Mouse (Mus musculus) embryonic facial prominence, embryonic 15.5 days (tissue): ENCODE measurements around the gene Idh2. TPM values are rescaled to one million over a fixed set of nuclear protein-coding genes. Genes with fewer than 3 reads are reported as not detected.

ENCODE experiments used
- ATAC-seq: fragments of 200-750 bp; cut with Nextera tagmentation; 2 replicates; pipeline ENCODE4 v1.8.0; 2017; ENCODE audit warnings: low read depth, moderate TSS enrichment; ENCODE audit not compliant: insufficient number of reproducible peaks, low FRiP score, low TSS enrichment
- H3K27ac ChIP-seq: fragments of 300-500 bp; sonication (generic); replicated peaks from 2 replicates; pipeline ENCODE4 v1.5.1; 2015; ENCODE audit warnings: mild to moderate bottlenecking, inconsistent platforms
- H3K27me3 ChIP-seq: fragments of 300-500 bp; sonication (generic); 2 replicates; pipeline ENCODE4 v1.6.1; 2015; ENCODE audit warnings: inconsistent platforms
- H3K36me3 ChIP-seq: fragments of 300-500 bp; sonication (generic); 2 replicates; pipeline ENCODE4 v1.6.1; 2015; ENCODE audit warnings: mild to moderate bottlenecking, inconsistent platforms
- H3K4me1 ChIP-seq: fragments of 300-500 bp; sonication (generic); 2 replicates; pipeline ENCODE4 v1.6.1; 2015; ENCODE audit warnings: inconsistent platforms
- H3K4me2 ChIP-seq: fragments of 300-500 bp; sonication (generic); replicated peaks from 2 replicates; pipeline ENCODE4 v1.6.1; 2015; ENCODE audit warnings: mild to moderate bottlenecking, inconsistent platforms
- H3K4me3 ChIP-seq: fragments of 300-500 bp; sonication (generic); replicated peaks from 2 replicates; pipeline ENCODE4 v1.5.1; 2015; ENCODE audit warnings: mild to moderate bottlenecking, inconsistent platforms
- H3K9ac ChIP-seq: fragments of 300-500 bp; sonication (generic); 2 replicates; pipeline ENCODE4 v1.6.1; 2015; ENCODE audit warnings: inconsistent platforms
- H3K9me3 ChIP-seq: fragments of 300-500 bp; sonication (generic); replicated peaks from 2 replicates; pipeline ENCODE4 v1.6.1; 2016; ENCODE audit warnings: inconsistent platforms
- WGBS: fragments of 180-500 bp; shearing (Covaris S2); methylation state at CpG from one replicate; pipeline ENCODE4 v1.1.7; 2015; 5-methylcytosine and 5-hydroxymethylcytosine counted together
- polyA plus RNA-seq: library from polyadenylated mRNA; unstranded; fragments of >200 nt; fragmentation: Nextera tagmentation; extraction: Ambion mirVana; gene quantifications from 2 replicates; pipeline ENCODE4 v1.2.1, GENCODE M21; 2015

The Idh2 gene
- polyA plus RNA-seq, 1 experiment from 2014 or later, result 546 TPM

- no peak overlapping the region for H3K9ac ChIP-seq
- peak overlapping the region; percentile 66; the same call in 1 of the 2 replicates for H3K27ac ChIP-seq
- no peaks in the 10 kb centered on the region for H3K27me3 ChIP-seq
- no peak overlapping the region for H3K4me3 ChIP-seq
- peak; percentile 39; the same call in 1 of the 2 replicates for ATAC-seq
- no peaks in the 10 kb centered on the region for H3K36me3 ChIP-seq
- 42% methylated on average over 5 of the region's 5 CpGs for WGBS
- H3K4me2 ChIP-seq, result no peak overlapping the region
- no peaks in the 10 kb centered on the region for H3K9me3 ChIP-seq
- peaks cover 27% of the 10 kb centered on the region for H3K4me1 ChIP-seq
These were observed 5.9 kb upstream of the Idh2 start for GRCm38 (mm10) chr7:80121083-80121482.

- WGBS, result 64% methylated on average over 4 of the region's 4 CpGs
- peaks cover 37% of the 10 kb centered on the region for H3K4me1 ChIP-seq
- no peak overlapping the region for H3K9ac ChIP-seq
- H3K27ac ChIP-seq, result no peak overlapping the region
- no peak overlapping the region for H3K4me2 ChIP-seq
- ATAC-seq, result no peak
- no peaks in the 10 kb centered on the region for H3K27me3 ChIP-seq
- no peak overlapping the region for H3K4me3 ChIP-seq
- no peaks in the 10 kb centered on the region for H3K36me3 ChIP-seq
- H3K9me3 ChIP-seq, result no peaks in the 10 kb centered on the region
These were observed 4.0 kb upstream of the Idh2 start for GRCm38 (mm10) chr7:80119198-80119597.

GRCm38 (mm10) chr7:80116158-80116557, 966 bp upstream of the Idh2 start:
- no peak for ATAC-seq
- Histone ChIP-seq H3K4me1 (peaks cover 52% of the 10 kb centered on the region), H3K36me3 (no peaks in the 10 kb centered on the region), H3K9ac (no peak overlapping the region), H3K27ac (no peak overlapping the region), H3K9me3 (no peaks in the 10 kb centered on the region), H3K27me3 (no peaks in the 10 kb centered on the region), H3K4me2 (peak overlapping the region; percentile 76; the same call in 1 of the 2 replicates), H3K4me3 (peak overlapping the region; percentile 88; the same call in 1 of the 2 replicates)
- WGBS, result 60% methylated on average over 2 of the region's 2 CpGs

- peaks cover 42% of the 10 kb centered on the region for H3K4me1 ChIP-seq
- H3K27me3 ChIP-seq, result no peaks in the 10 kb centered on the region
- peak overlapping the region; percentile 96 for H3K27ac ChIP-seq
- ATAC-seq, result peak; percentile 80
- whole genome bisulfite sequencing, result 0% methylated on average over 52 of the region's 52 CpGs
- peak overlapping the region; percentile 76 for H3K4me2 ChIP-seq
- H3K36me3 ChIP-seq, result peaks cover 8% of the 10 kb centered on the region; the same call in 1 of the 2 replicates
- H3K9me3 ChIP-seq, result no peaks in the 10 kb centered on the region
- peak overlapping the region; percentile 88 for H3K4me3 ChIP-seq
- peak overlapping the region; percentile 69 for H3K9ac ChIP-seq
These were observed 555 bp downstream of the Idh2 start for GRCm38 (mm10) chr7:80114451-80115223.

- no peaks in the 10 kb centered on the region for H3K9me3 ChIP-seq
- H3K4me2 ChIP-seq, result peak overlapping the region; percentile 76
- H3K27ac ChIP-seq, result peak overlapping the region; percentile 96
- H3K4me3 ChIP-seq, result peak overlapping the region; percentile 88
- H3K9ac ChIP-seq, result peak overlapping the region; percentile 69
- H3K4me1 ChIP-seq, result peaks cover 42% of the 10 kb centered on the region
- H3K27me3 ChIP-seq, result no peaks in the 10 kb centered on the region
- peaks cover 11% of the 10 kb centered on the region; the same call in 1 of the 2 replicates for H3K36me3 ChIP-seq
- WGBS, result 7% methylated on average over 10 of the region's 10 CpGs
- ATAC-seq, result no peak; the same call in 1 of the 2 replicates
These were observed 1.2 kb downstream of the Idh2 start for GRCm38 (mm10) chr7:80113989-80114388.

- ATAC-seq, result no peak
- WGBS, result 73% methylated on average over 9 of the region's 9 CpGs
- peaks cover 23% of the 10 kb centered on the region; the same call in 1 of the 2 replicates for H3K36me3 ChIP-seq
These were observed 3.8 kb downstream of the Idh2 start for GRCm38 (mm10) chr7:80111066-80112045.

GRCm38 (mm10) chr7:80106441-80106840, 8.8 kb downstream of the Idh2 start:
- no peak overlapping the region for H3K4me2 ChIP-seq
- peaks cover 42% of the 10 kb centered on the region for H3K36me3 ChIP-seq
- no peak overlapping the region for H3K27ac ChIP-seq
- no peaks in the 10 kb centered on the region for H3K27me3 ChIP-seq
- H3K9ac ChIP-seq, result no peak overlapping the region
- H3K4me3 ChIP-seq, result no peak overlapping the region
- no peaks in the 10 kb centered on the region for H3K9me3 ChIP-seq
- peaks cover 5% of the 10 kb centered on the region for H3K4me1 ChIP-seq
- 94% methylated on average over 1 of the region's 1 CpGs for WGBS
- ATAC-seq, result no peak

More at GRCm38 (mm10) chr7:80111066-80112045, 3.8 kb downstream of the Idh2 start:
- H3K27ac ChIP-seq, result no peak overlapping the region
- no peak overlapping the region for H3K4me3 ChIP-seq
- H3K9me3 ChIP-seq, result no peaks in the 10 kb centered on the region
- H3K27me3 ChIP-seq, result no peaks in the 10 kb centered on the region
- no peak overlapping the region for H3K4me2 ChIP-seq
- no peak overlapping the region for H3K9ac ChIP-seq
- peaks cover 42% of the 10 kb centered on the region for H3K4me1 ChIP-seq

GRCm38 (mm10) chr7:80105637-80106390, 9.4 kb downstream of the Idh2 start:
- Histone ChIP-seq H3K36me3 (peaks cover 48% of the 10 kb centered on the region), H3K4me3 (no peak overlapping the region), H3K27ac (no peak overlapping the region), H3K9me3 (no peaks in the 10 kb centered on the region), H3K4me1 (no peaks in the 10 kb centered on the region), H3K4me2 (no peak overlapping the region), H3K9ac (no peak overlapping the region), H3K27me3 (no peaks in the 10 kb centered on the region)
- ATAC-seq, result no peak
- WGBS, result 88% methylated on average over 4 of the region's 4 CpGs

- Histone ChIP-seq H3K27ac (no peak overlapping the region), H3K4me3 (no peak overlapping the region), H3K4me1 (no peaks in the 10 kb centered on the region), H3K27me3 (no peaks in the 10 kb centered on the region), H3K9ac (no peak overlapping the region), H3K36me3 (peaks cover 62% of the 10 kb centered on the region), H3K9me3 (no peaks in the 10 kb centered on the region), H3K4me2 (no peak overlapping the region)
- 81% methylated on average over 3 of the region's 3 CpGs for WGBS
- no peak for ATAC-seq
These were observed 11.9 kb downstream of the Idh2 start for GRCm38 (mm10) chr7:80103335-80103734.

- H3K4me3 ChIP-seq, result no peak overlapping the region
- ATAC-seq, result no peak
- H3K36me3 ChIP-seq, result peaks cover 96% of the 10 kb centered on the region
- no peaks in the 10 kb centered on the region for H3K9me3 ChIP-seq
- no peak overlapping the region for H3K4me2 ChIP-seq
- H3K27me3 ChIP-seq, result no peaks in the 10 kb centered on the region
- H3K9ac ChIP-seq, result no peak overlapping the region
- no peak overlapping the region for H3K27ac ChIP-seq
- no peaks in the 10 kb centered on the region for H3K4me1 ChIP-seq
- 90% methylated on average over 13 of the region's 13 CpGs for whole genome bisulfite sequencing
These were observed 16.7 kb downstream of the Idh2 start for GRCm38 (mm10) chr7:80098389-80098976.
